Mouse (Mus musculus): ENCODE measurements around the gene Rreb1. TPM values are rescaled to one million over a fixed set of nuclear protein-coding genes. Genes with fewer than 3 reads are reported as not detected.

Gene Rreb1
- total and polyA plus RNA-seq, 3 experiments: 8.1 to 34.0 TPM; not detected in 1

DNA sequence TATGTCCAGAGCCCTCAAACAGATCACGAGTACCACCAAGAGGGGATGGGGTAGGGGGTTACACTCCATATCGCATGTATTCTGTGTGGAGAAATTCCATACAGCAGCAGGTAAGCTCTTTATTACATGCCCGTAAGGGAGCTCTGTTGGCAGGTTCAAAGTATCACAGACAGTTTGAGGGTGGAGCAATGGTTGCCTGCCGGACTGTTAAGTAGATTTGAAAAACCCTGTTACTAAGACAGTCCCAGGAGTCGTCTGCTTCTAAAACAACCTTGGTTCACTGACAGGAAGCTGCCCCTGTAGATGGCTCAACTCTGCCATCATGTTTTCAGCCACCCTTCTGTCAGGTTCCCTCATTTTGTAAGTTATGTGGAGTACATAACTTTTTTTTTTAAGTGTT, 54.3 kb downstream of the Rreb1 start:
- DNase-seq (ENCODE audit: low read depth, low spot score): no peak
- TF ChIP-seq UBTF (IDR thresholded peaks at IDR 0.05; ENCODE audit: borderline replicate concordance, insufficient read depth, low read depth, low read length): no peak
- no peak for TF ChIP-seq MAX (IDR thresholded peaks at IDR 0.05; ENCODE audit: low read length)
- no peak for TF ChIP-seq MYB (IDR thresholded peaks at IDR 0.05; ENCODE audit: low read depth, low read length)
- no peak for TF ChIP-seq ZMIZ1 (IDR thresholded peaks at IDR 0.05; ENCODE audit: low read depth, low read length)
- TF ChIP-seq MYC (IDR thresholded peaks at IDR 0.05; ENCODE audit: low read depth, low read length): no peak
- no peak for TF ChIP-seq EP300 (IDR thresholded peaks at IDR 0.05; ENCODE audit: low read depth in 1 of 2, low read length in 2 of 2)
- H3K79me2 ChIP-seq (ENCODE audit: control insufficient read depth, insufficient read depth, low read length, poor library complexity): peaks cover 70% of the 10 kb centered on the region
- H3K27me3 ChIP-seq (ENCODE audit: control insufficient read depth in 1 of 2, insufficient read depth in 2 of 2, low read length in 2 of 2): no peaks in the 10 kb centered on the region
- H3K9me3 ChIP-seq (replicated peaks; ENCODE audit: insufficient read depth, low read length): no peaks in the 10 kb centered on the region
- H3K4me3 ChIP-seq (ENCODE audit: control insufficient read depth in 1 of 2, insufficient read depth in 1 of 2, low read depth in 2 of 2, low read length in 2 of 2): no peak overlapping the region
- no peak overlapping the region for H3K9ac ChIP-seq (ENCODE audit: control insufficient read depth, low read depth, low read length, poor library complexity, severe bottlenecking)
- peaks cover 5 to 12% of the 10 kb centered on the region in 2 experiments; a peak in 3 of 4 replicates for H3K4me1 ChIP-seq (ENCODE audit: control insufficient read depth in 1 of 2, insufficient read depth in 2 of 2, low read length in 2 of 2)
- H3K27ac ChIP-seq (ENCODE audit: control insufficient read depth, low read depth, low read length): no peak overlapping the region
- H3K36me3 ChIP-seq (ENCODE audit: control insufficient read depth in 1 of 2, insufficient read depth in 2 of 2, low read length in 2 of 2): peaks cover 0 to 19% of the 10 kb centered on the region in 2 experiments; a peak in 3 of 4 replicates

DNA sequence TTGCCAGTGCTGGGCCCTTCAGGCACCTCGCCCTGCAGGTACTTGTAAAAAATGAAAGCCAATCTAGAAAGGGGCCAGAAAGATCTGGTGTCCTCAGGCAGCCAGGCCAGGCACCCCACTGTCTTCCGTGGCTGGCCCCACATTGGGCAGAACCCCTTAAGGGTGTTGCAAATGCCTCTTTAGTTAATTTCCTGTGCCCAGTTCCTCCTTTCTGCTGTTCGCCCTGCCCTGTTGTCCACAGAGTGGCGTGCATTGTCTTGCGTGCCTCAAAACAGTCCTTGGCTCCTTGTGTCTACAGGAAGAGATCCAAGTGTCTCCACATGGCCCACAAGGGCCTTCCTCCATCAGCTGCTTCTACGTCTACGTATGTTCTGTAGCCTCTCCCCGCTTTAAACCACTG, 55.3 kb downstream of the Rreb1 start:
- H3K4me3 ChIP-seq (ENCODE audit: control insufficient read depth in 1 of 2, insufficient read depth in 1 of 2, low read depth in 2 of 2, low read length in 2 of 2): no peak overlapping the region
- H3K27me3 ChIP-seq (ENCODE audit: control insufficient read depth in 1 of 2, insufficient read depth in 2 of 2, low read length in 2 of 2): no peaks in the 10 kb centered on the region
- no peak overlapping the region for H3K27ac ChIP-seq (ENCODE audit: control insufficient read depth, low read depth, low read length)
- TF ChIP-seq USF2 (IDR thresholded peaks at IDR 0.05; ENCODE audit: borderline replicate concordance in 1 of 2, insufficient read depth in 1 of 2, low read depth in 1 of 2, low read length in 2 of 2) (no peak), SIN3A (IDR thresholded peaks at IDR 0.05; ENCODE audit: low read length) (no peak), GABPA (IDR thresholded peaks at IDR 0.05; ENCODE audit: low read depth, low read length) (no peak), JUND (IDR thresholded peaks at IDR 0.05; ENCODE audit: low read depth, low read length) (no peak), GATA1 (IDR thresholded peaks at IDR 0.05; ENCODE audit: low read depth, low read length) (no peak), HCFC1 (IDR thresholded peaks at IDR 0.05; ENCODE audit: low read depth, low read length) (no peak), RAD21 (IDR thresholded peaks at IDR 0.05; ENCODE audit: low read depth, low read length) (no peak), TCF12 (IDR thresholded peaks at IDR 0.05; ENCODE audit: low read depth, low read length) (no peak), POLR2AphosphoS5 (IDR thresholded peaks at IDR 0.05; ENCODE audit: borderline replicate concordance, low read depth, low read length) (no peak), CHD1 (IDR thresholded peaks at IDR 0.05; ENCODE audit: low read depth, low read length) (no peak), SMC3 (IDR thresholded peaks at IDR 0.05; ENCODE audit: low read depth, low read length) (no peak), MYC (IDR thresholded peaks at IDR 0.05; ENCODE audit: low read depth, low read length) (no peak), USF1 (IDR thresholded peaks at IDR 0.05; ENCODE audit: low read depth, low read length) (no peak), ZKSCAN1 (IDR thresholded peaks at IDR 0.05; ENCODE audit: low read depth, low read length) (no peak), NRF1 (IDR thresholded peaks at IDR 0.05; ENCODE audit: insufficient read depth, low read depth, low read length, poor library complexity, severe bottlenecking) (no peak)
- H3K9me3 ChIP-seq (replicated peaks; ENCODE audit: insufficient read depth, low read length): no peaks in the 10 kb centered on the region
- peaks cover 68% of the 10 kb centered on the region for H3K79me2 ChIP-seq (ENCODE audit: control insufficient read depth, insufficient read depth, low read length, poor library complexity)
- peaks cover 0 to 12% of the 10 kb centered on the region in 2 experiments; a peak in 3 of 4 replicates for H3K36me3 ChIP-seq (ENCODE audit: control insufficient read depth in 1 of 2, insufficient read depth in 2 of 2, low read length in 2 of 2)
- no peak overlapping the region for H3K9ac ChIP-seq (ENCODE audit: control insufficient read depth, low read depth, low read length, poor library complexity, severe bottlenecking)
- peaks cover 0 to 9% of the 10 kb centered on the region in 2 experiments; a peak in 2 of 4 replicates for H3K4me1 ChIP-seq (ENCODE audit: control insufficient read depth in 1 of 2, insufficient read depth in 2 of 2, low read length in 2 of 2)
- no peak for DNase-seq (ENCODE audit: low read depth, low spot score)
